Mouse (Mus musculus): ENCODE results near the gene Cacnb4.

Gene Cacnb4

GRCm38 (mm10) chr2:52622616-52623015 lies 54.0 kb downstream of the Cacnb4 start:
- ChIA-PET CTCF (interaction anchor here in 2 of 4 experiments (0.7 to 1.8 kb wide), 2 partner anchors 10 to 27 kb away, joined by 3 to 6 read pairs; no protein-coding TSS in a partner anchor), POLR2A (no interaction called here)

- ChIA-PET CTCF (interaction anchor here in 1 of 4 experiments (1.1 kb wide), 1 partner anchor 13 kb away, joined by 7 read pairs; no protein-coding TSS in a partner anchor), POLR2A (interaction anchor here in 1 of 4 experiments (1.3 to 1.4 kb wide), 2 partner anchors 11 to 13 kb away, joined by 4 read pairs; no protein-coding TSS in a partner anchor)
Measured at GRCm38 (mm10) chr2:52619406-52619974, 57.1 kb downstream of the Cacnb4 start.

GRCm38 (mm10) chr2:52618804-52619203 lies 57.8 kb downstream of the Cacnb4 start:
- ChIA-PET POLR2A (interaction anchor here in 1 of 4 experiments (1.0 to 1.4 kb wide), 3 partner anchors 11 to 14 kb away, joined by 3 to 4 read pairs (median 4); no protein-coding TSS in a partner anchor), CTCF (interaction anchor here in 2 of 4 experiments (0.6 to 1.1 kb wide), 3 partner anchors 13 to 14 kb away, joined by 3 to 7 read pairs (median 3); no protein-coding TSS in a partner anchor)

- POLR2A ChIA-PET, result interaction anchor here in 2 of 4 experiments (0.7 to 1.6 kb wide), 5 partner anchors 8 to 544 kb away, joined by 3 to 5 read pairs (median 3); no protein-coding TSS in a partner anchor
- CTCF ChIA-PET, result no interaction called here
Measured at GRCm38 (mm10) chr2:52615429-52615828, 61.2 kb downstream of the Cacnb4 start.

GRCm38 (mm10) chr2:52613888-52614287 lies 62.7 kb downstream of the Cacnb4 start:
- ChIA-PET POLR2A (no interaction called here), CTCF (no interaction called here)

- ChIA-PET POLR2A (no interaction called here), CTCF (interaction anchor here in 1 of 4 experiments (1.1 kb wide), 1 partner anchor 19 kb away, joined by 3 read pairs; no protein-coding TSS in a partner anchor)
Measured at GRCm38 (mm10) chr2:52609486-52609885, 67.1 kb downstream of the Cacnb4 start.

- ChIA-PET CTCF (interaction anchor here in 2 of 4 experiments (0.6 to 1.0 kb wide), 2 partner anchors 17 to 489 kb away, joined by 3 to 4 read pairs; no protein-coding TSS in a partner anchor), POLR2A (interaction anchor here in 1 of 4 experiments (0.6 to 1.0 kb wide), 3 partner anchors 9 to 266 kb away, joined by 3 read pairs; no protein-coding TSS in a partner anchor)
Measured at GRCm38 (mm10) chr2:52607857-52608485, 68.7 kb downstream of the Cacnb4 start.

- ChIA-PET CTCF (interaction anchor here in 1 of 4 experiments (1.2 to 1.6 kb wide), 2 partner anchors 16 to 26 kb away, joined by 3 to 4 read pairs; no protein-coding TSS in a partner anchor), POLR2A (interaction anchor here in 1 of 4 experiments (0.7 kb wide), 1 partner anchor 12 kb away, joined by 4 read pairs; no protein-coding TSS in a partner anchor)
Measured at GRCm38 (mm10) chr2:52606331-52606730, 70.3 kb downstream of the Cacnb4 start.

GRCm38 (mm10) chr2:52605321-52605720 lies 71.3 kb downstream of the Cacnb4 start:
- POLR2A ChIA-PET, result no interaction called here
- CTCF ChIA-PET, result interaction anchor here (0.6 to 2.4 kb wide), 5 partner anchors 10 to 27 kb away, joined by 3 to 11 read pairs (median 4); no protein-coding TSS in a partner anchor

- POLR2A ChIA-PET, result no interaction called here
- CTCF ChIA-PET, result interaction anchor here (0.5 to 2.4 kb wide), 8 partner anchors 9 to 660 kb away, joined by 3 to 11 read pairs (median 4); no protein-coding TSS in a partner anchor
Measured at GRCm38 (mm10) chr2:52604651-52605020, 72.0 kb downstream of the Cacnb4 start.

- POLR2A ChIA-PET, result interaction anchor here in 1 of 4 experiments (0.9 kb wide), 1 partner anchor 179 kb away, joined by 3 read pairs; the partner anchor contains the start of gene Arl5a
- CTCF ChIA-PET, result interaction anchor here (0.5 to 2.4 kb wide), 5 partner anchors 14 to 661 kb away, joined by 3 to 11 read pairs (median 4); no protein-coding TSS in a partner anchor
Measured at GRCm38 (mm10) chr2:52603935-52604650, 72.5 kb downstream of the Cacnb4 start.

- ChIA-PET POLR2A (interaction anchor here in 1 of 4 experiments (0.9 kb wide), 1 partner anchor 179 kb away, joined by 3 read pairs; the partner anchor contains the start of gene Arl5a), CTCF (interaction anchor here in 3 of 4 experiments (0.5 to 2.4 kb wide), 4 partner anchors 13 to 467 kb away, joined by 3 to 11 read pairs (median 5); no protein-coding TSS in a partner anchor)
Measured at GRCm38 (mm10) chr2:52603421-52603820, 73.2 kb downstream of the Cacnb4 start.

GRCm38 (mm10) chr2:52602921-52603320 lies 73.7 kb downstream of the Cacnb4 start:
- ChIA-PET POLR2A (interaction anchor here in 1 of 4 experiments (0.5 kb wide), 1 partner anchor 257 kb away, joined by 5 read pairs; no protein-coding TSS in a partner anchor), CTCF (interaction anchor here in 2 of 4 experiments (0.6 to 1.7 kb wide), 2 partner anchors 66 to 340 kb away, joined by 3 to 7 read pairs; no protein-coding TSS in a partner anchor)

GRCm38 (mm10) chr2:52602228-52602627 lies 74.4 kb downstream of the Cacnb4 start:
- CTCF ChIA-PET, result no interaction called here
- POLR2A ChIA-PET, result no interaction called here

GRCm38 (mm10) chr2:52597511-52597910 lies 79.1 kb downstream of the Cacnb4 start:
- CTCF ChIA-PET, result no interaction called here
- POLR2A ChIA-PET, result no interaction called here

GRCm38 (mm10) chr2:52593814-52594213 lies 82.8 kb downstream of the Cacnb4 start:
- ChIA-PET CTCF (no interaction called here), POLR2A (interaction anchor here in 3 of 4 experiments (0.6 to 0.9 kb wide), 3 partner anchors 163 to 656 kb away, joined by 3 read pairs; no protein-coding TSS in a partner anchor)

- CTCF ChIA-PET, result no interaction called here
- POLR2A ChIA-PET, result interaction anchor here in 2 of 4 experiments (0.6 kb wide), 2 partner anchors 35 to 521 kb away, joined by 3 read pairs; no protein-coding TSS in a partner anchor
Measured at GRCm38 (mm10) chr2:52593260-52593659, 83.4 kb downstream of the Cacnb4 start.

- CTCF ChIA-PET, result interaction anchor here (0.6 to 2.2 kb wide), 30 partner anchors 14 to 1848 kb away, joined by 3 to 11 read pairs (median 3); partner anchors contain the start of genes Arl5a (in 2 of the 4) and Neb (in 1 of the 4)
- POLR2A ChIA-PET, result interaction anchor here in 2 of 4 experiments (0.6 to 0.7 kb wide), 3 partner anchors 40 to 215 kb away, joined by 3 to 4 read pairs (median 4); partner anchors contain the start of gene Arl5a (in 1 of the 2)
Measured at GRCm38 (mm10) chr2:52590970-52591347, 85.7 kb downstream of the Cacnb4 start.
